Mouse (Mus musculus) layer of hippocampus, adult 8-10 months (tissue): ENCODE measurements around the gene Cd5. TPM values are rescaled to one million over a fixed set of nuclear protein-coding genes. Genes with fewer than 3 reads are reported as not detected.
A peak's percentile ranks its signal among the peaks of the same experiment; 100 is the strongest.

Experiments
- DNase-seq, 2 experiments: peaks; one replicate each; pipeline ENCODE4 v3.0.0; 2022; ENCODE audit warnings: low spot score in 2 of 2
- total RNA-seq, 4 experiments: library from RNA; stranded (reverse); gene quantifications; 2 replicates each; pipeline ENCODE4 v1.2.4; 2022

Cd5 gene
- total RNA-seq = under 1 TPM in 3 of 4 experiments, not detected in 1; 0.14 to 0.59 (median 0.58) TPM

- no peak for DNase-seq
Observed at GRCm38 (mm10) chr19:10738811-10739210, at the start of gene Cd5. Cd5 (minus strand) TSS chr19:10739002.

GRCm38 (mm10) chr19:10788242-10788641, 49.4 kb upstream of the Cd5 start:
- DNase-seq = no peak

GRCm38 (mm10) chr19:10787406-10787805, 48.6 kb upstream of the Cd5 start:
- DNase-seq = no peak

GRCm38 (mm10) chr19:10786753-10787152, 48.0 kb upstream of the Cd5 start:
- DNase-seq = no peak

GRCm38 (mm10) chr19:10784796-10785459, 46.1 kb upstream of the Cd5 start:
- DNase-seq = peak; percentile 49 to 68

- DNase-seq = no peak
Observed at GRCm38 (mm10) chr19:10784061-10784460, 45.3 kb upstream of the Cd5 start.

- DNase-seq = no peak
Observed at GRCm38 (mm10) chr19:10783168-10783567, 44.4 kb upstream of the Cd5 start.

- DNase-seq = no peak
Observed at GRCm38 (mm10) chr19:10781641-10782040, 42.8 kb upstream of the Cd5 start.

- DNase-seq = no peak
Observed at GRCm38 (mm10) chr19:10776906-10777305, 38.1 kb upstream of the Cd5 start.

- DNase-seq = no peak
Observed at GRCm38 (mm10) chr19:10774141-10774540, 35.3 kb upstream of the Cd5 start.

- DNase-seq = no peak
Observed at GRCm38 (mm10) chr19:10773384-10773783, 34.6 kb upstream of the Cd5 start.

GRCm38 (mm10) chr19:10772866-10773265, 34.1 kb upstream of the Cd5 start:
- no peak for DNase-seq

- DNase-seq = no peak
Observed at GRCm38 (mm10) chr19:10771995-10772394, 33.2 kb upstream of the Cd5 start.

- DNase-seq = no peak
Observed at GRCm38 (mm10) chr19:10769429-10770195, 30.8 kb upstream of the Cd5 start.

- DNase-seq = no peak
Observed at GRCm38 (mm10) chr19:10768694-10769428, 30.1 kb upstream of the Cd5 start.

GRCm38 (mm10) chr19:10767631-10768030, 28.8 kb upstream of the Cd5 start:
- no peak for DNase-seq

GRCm38 (mm10) chr19:10763381-10764031, 24.7 kb upstream of the Cd5 start:
- DNase-seq = peak in 1 of 2 experiments; percentile 37

- no peak for DNase-seq
Observed at GRCm38 (mm10) chr19:10762468-10762867, 23.7 kb upstream of the Cd5 start.

- DNase-seq = no peak
Observed at GRCm38 (mm10) chr19:10761794-10762415, 23.1 kb upstream of the Cd5 start.

GRCm38 (mm10) chr19:10759983-10760831, 21.4 kb upstream of the Cd5 start:
- no peak for DNase-seq
